Mouse (Mus musculus) heart, embryonic 15.5 days (tissue): Measurements from ENCODE around the gene Fam213a. TPM values are rescaled to one million over a fixed set of nuclear protein-coding genes. Genes with fewer than 3 reads are reported as not detected.

ENCODE experiments used
- ATAC-seq: fragments of 200-750 bp; cut with Nextera tagmentation; replicated peaks from 2 replicates; pipeline ENCODE4 v1.8.0; 2017; ENCODE audit warnings: low read depth, moderate TSS enrichment; ENCODE audit not compliant: insufficient number of reproducible peaks, insufficient read depth, low FRiP score
- H3K27ac ChIP-seq: fragments of 300-500 bp; sonication (generic); 2 replicates; pipeline ENCODE4 v1.5.1; 2015; ENCODE audit warnings: mild to moderate bottlenecking, inconsistent platforms
- H3K27me3 ChIP-seq: fragments of 300-500 bp; sonication (generic); 2 replicates; pipeline ENCODE4 v1.6.1; 2015; ENCODE audit warnings: inconsistent platforms
- H3K36me3 ChIP-seq: fragments of 300-500 bp; sonication (generic); 2 replicates; pipeline ENCODE4 v1.6.1; 2015; ENCODE audit warnings: mild to moderate bottlenecking, inconsistent platforms
- H3K4me1 ChIP-seq: fragments of 300-500 bp; sonication (generic); replicated peaks from 2 replicates; pipeline ENCODE4 v1.6.1; 2015; ENCODE audit warnings: inconsistent platforms
- H3K4me2 ChIP-seq: fragments of 300-500 bp; sonication (generic); 2 replicates; pipeline ENCODE4 v1.6.1; 2015; ENCODE audit warnings: inconsistent platforms, mild to moderate bottlenecking, moderate library complexity
- H3K4me3 ChIP-seq: fragments of 300-500 bp; sonication (generic); 2 replicates; pipeline ENCODE4 v1.5.1; 2015; ENCODE audit warnings: mild to moderate bottlenecking, inconsistent platforms
- H3K9ac ChIP-seq: fragments of 300-500 bp; sonication (generic); 2 replicates; pipeline ENCODE4 v1.6.1; 2015; ENCODE audit warnings: mild to moderate bottlenecking, inconsistent platforms
- H3K9me3 ChIP-seq: fragments of 300-500 bp; sonication (generic); replicated peaks from 2 replicates; pipeline ENCODE4 v1.6.1; 2016; ENCODE audit warnings: inconsistent platforms
- WGBS: fragments of 180-500 bp; shearing (Covaris S2); methylation state at CpG from one replicate; pipeline ENCODE4 v1.1.7; 2015; ENCODE audit warnings: mixed read lengths; 5-methylcytosine and 5-hydroxymethylcytosine counted together
- polyA plus RNA-seq: library from polyadenylated mRNA; unstranded; fragments of >200 nt; fragmentation: Nextera tagmentation; extraction: Ambion mirVana; gene quantifications from 2 replicates; pipeline ENCODE4 v1.2.1, GENCODE M21; 2015

Gene Fam213a
- polyA plus RNA-seq, 1 experiment from 2014 or later: 42.9 TPM

DNA sequence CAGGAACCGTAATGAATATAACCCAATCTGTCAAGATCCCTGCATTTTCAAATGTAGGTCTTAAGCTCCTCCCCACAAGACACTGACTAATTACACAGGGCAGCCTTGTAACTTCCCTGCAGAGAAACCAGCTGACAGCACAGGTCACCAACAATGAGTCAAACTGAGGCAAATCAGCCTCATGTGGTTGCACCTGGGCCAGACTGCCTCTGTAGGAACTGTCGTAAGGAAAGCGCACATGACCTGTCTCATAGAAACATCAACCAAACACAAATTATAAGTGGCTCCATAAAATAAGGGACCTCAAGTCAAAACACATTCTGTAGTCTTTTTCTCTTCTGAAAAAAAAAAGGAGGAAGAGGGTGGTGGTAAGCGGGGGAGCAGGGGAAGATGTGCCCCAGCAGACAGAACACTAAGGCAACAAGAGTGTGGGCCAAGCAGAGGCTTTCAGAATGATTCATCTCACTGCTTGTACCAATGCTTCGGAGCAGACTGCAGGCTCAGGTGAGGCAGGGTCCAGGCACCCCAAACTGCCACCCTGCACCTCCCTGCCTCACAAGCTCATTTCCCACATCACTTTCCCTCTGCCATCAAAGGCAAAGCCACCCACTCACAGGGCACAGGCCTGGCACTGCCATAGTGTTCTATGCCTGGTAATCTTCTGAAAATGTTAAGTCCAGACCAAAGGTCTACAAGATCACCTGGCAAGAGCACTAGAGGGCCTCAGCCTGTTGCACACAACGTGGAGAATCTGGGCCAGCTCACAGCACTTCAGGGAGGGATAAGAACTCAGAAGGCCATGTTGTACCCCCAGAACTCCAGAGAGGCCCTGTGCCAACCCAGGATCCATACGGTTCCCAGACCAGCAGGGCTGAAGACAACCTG is 63.6 kb downstream of the Fam213a start:
- no peak for ATAC-seq
- Histone ChIP-seq H3K27ac (peak overlapping the region; percentile 45; the same call in 1 of the 2 replicates), H3K36me3 (no peaks in the 10 kb centered on the region), H3K4me3 (no peak overlapping the region), H3K27me3 (no peaks in the 10 kb centered on the region), H3K4me1 (peaks cover 48% of the 10 kb centered on the region), H3K4me2 (no peak overlapping the region), H3K9me3 (no peaks in the 10 kb centered on the region), H3K9ac (no peak overlapping the region)
- WGBS: 73% methylated on average over 7 of the region's 7 CpGs

GRCm38 (mm10) chr14:40949047-40949446 is 64.5 kb downstream of the Fam213a start:
- Histone ChIP-seq H3K4me3 (no peak overlapping the region), H3K27me3 (no peaks in the 10 kb centered on the region), H3K4me1 (peaks cover 44% of the 10 kb centered on the region), H3K9ac (no peak overlapping the region), H3K9me3 (no peaks in the 10 kb centered on the region), H3K27ac (peak overlapping the region; percentile 63), H3K4me2 (no peak overlapping the region), H3K36me3 (no peaks in the 10 kb centered on the region)
- no peak for ATAC-seq
- 66% methylated on average over 3 of the region's 3 CpGs for WGBS

- Histone ChIP-seq H3K9me3 (no peaks in the 10 kb centered on the region), H3K4me3 (no peak overlapping the region), H3K4me1 (peaks cover 43% of the 10 kb centered on the region), H3K36me3 (no peaks in the 10 kb centered on the region), H3K9ac (no peak overlapping the region), H3K4me2 (no peak overlapping the region), H3K27ac (peak overlapping the region; percentile 63), H3K27me3 (no peaks in the 10 kb centered on the region)
- 84% methylated on average over 5 of the region's 5 CpGs for WGBS
- ATAC-seq: no peak
Measured at GRCm38 (mm10) chr14:40948522-40948921, 65.1 kb downstream of the Fam213a start.

DNA sequence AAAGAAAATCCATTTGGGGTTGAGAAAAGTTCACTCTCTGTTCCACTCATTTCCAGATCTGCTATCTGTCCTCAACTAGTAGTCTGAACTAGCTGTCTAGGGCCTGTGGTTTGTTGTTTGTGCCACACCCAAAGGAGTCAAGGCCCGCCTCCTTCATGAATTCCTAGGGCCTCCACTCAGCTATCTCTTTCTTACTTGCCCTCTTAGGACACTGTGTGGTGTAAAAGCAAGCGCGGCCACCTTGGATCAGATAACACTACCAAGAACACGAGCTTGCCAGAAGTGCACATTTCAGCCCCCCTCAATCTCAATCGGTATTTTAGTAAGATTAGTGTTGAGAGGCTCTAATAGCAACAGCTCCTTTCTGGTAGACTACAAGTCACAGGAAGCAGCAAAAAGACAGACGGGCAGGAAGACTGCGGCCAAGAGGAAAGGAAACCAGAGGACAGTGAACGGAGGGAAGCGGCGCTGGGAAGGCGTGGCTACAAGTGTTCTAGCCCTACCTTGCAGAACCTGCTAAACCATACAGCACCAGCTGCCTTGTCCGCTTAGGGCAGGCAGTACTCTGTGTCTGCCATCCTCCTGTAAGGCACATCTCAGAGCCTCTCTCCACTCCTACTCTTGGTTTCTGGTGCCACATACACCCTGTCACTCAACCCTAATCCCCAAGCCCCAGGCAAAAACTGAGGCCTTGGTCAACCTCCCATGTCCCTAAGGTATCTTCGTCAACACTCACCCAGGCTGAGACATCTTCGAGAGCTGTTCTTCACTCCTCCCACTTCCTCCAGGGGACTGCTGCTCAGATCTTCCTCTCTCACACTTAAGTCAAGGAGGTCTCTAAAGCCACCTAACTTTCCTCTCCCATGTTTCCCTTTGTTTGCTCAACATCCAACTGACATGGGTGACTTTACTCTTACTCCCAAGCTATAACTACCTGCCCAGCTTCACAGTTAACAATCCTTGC is 65.9 kb downstream of the Fam213a start:
- Histone ChIP-seq H3K4me2 (peak overlapping the region; percentile 30; the same call in 1 of the 2 replicates), H3K4me3 (no peak overlapping the region), H3K36me3 (no peaks in the 10 kb centered on the region), H3K27me3 (no peaks in the 10 kb centered on the region), H3K4me1 (peaks cover 35% of the 10 kb centered on the region), H3K9ac (no peak overlapping the region), H3K27ac (peak overlapping the region; percentile 63), H3K9me3 (no peaks in the 10 kb centered on the region)
- 0 out of 2 replicates have a peak, but pooled peaks have one; percentile 44 for ATAC-seq
- WGBS: 44% methylated on average over 14 of the region's 14 CpGs

GRCm38 (mm10) chr14:40943802-40944201 is 69.8 kb downstream of the Fam213a start:
- H3K4me1 ChIP-seq: peaks cover 31% of the 10 kb centered on the region
- no peak overlapping the region for H3K4me2 ChIP-seq
- no peak overlapping the region for H3K27ac ChIP-seq
- no peaks in the 10 kb centered on the region for H3K9me3 ChIP-seq
- ATAC-seq: no peak
- H3K36me3 ChIP-seq: no peaks in the 10 kb centered on the region
- H3K27me3 ChIP-seq: no peaks in the 10 kb centered on the region
- no peak overlapping the region for H3K9ac ChIP-seq
- WGBS: 75% methylated on average over 2 of the region's 2 CpGs
- no peak overlapping the region for H3K4me3 ChIP-seq

Other genes with a start within 250 kb of the Fam213a start
- 0.69 and 4.3 TPM in 2 replicates for gene Sh2d4b, start 120.5 kb downstream of the Fam213a start, polyA plus RNA-seq
- 32.7 and 50.9 TPM in 2 replicates for gene Tspan14, start 47.0 kb downstream of the Fam213a start, polyA plus RNA-seq
- not detected in 2 replicates for gene Dydc2, start 55.4 kb upstream of the Fam213a start, polyA plus RNA-seq
- gene Dydc1, start 59.1 kb upstream of the Fam213a start, polyA plus RNA-seq: not detected in 2 replicates
- gene Mat1a, start 91.2 kb upstream of the Fam213a start, polyA plus RNA-seq: 0.45 and 0.67 TPM in 2 replicates
- 2.3 and 3.5 TPM in 2 replicates for gene Sftpa1, start 118.0 kb upstream of the Fam213a start, polyA plus RNA-seq
- 0.15 TPM in 1 of 2 replicates, not detected in the other for gene Mbl1, start 137.7 kb upstream of the Fam213a start, polyA plus RNA-seq
- 0.10 TPM in 1 of 2 replicates, not detected in the other for gene Sftpd, start 171.4 kb upstream of the Fam213a start, polyA plus RNA-seq